ENCODE assay signal across 26 mouse cellular contexts in genomic region chr13:64077591-64077990, GRCm38 (mm10). TPM values are rescaled to one million over a fixed set of nuclear protein-coding genes. Genes with fewer than 3 reads are reported as not detected.
"Had no signal": no experiment of that assay in that cellular context is flagged by ENCODE, and none has a peak within 500 bp of the region (broad histone marks: within the 10 kb centered on the region; RNA-seq: fewer than 3 reads in every experiment).

No protein-coding gene starts in this region.

- DNase-seq: cerebellum, adult 8-10 months; cerebellum, adult 9-10 months; cerebellum, adult 9-11 months; cerebellum, postnatal 10 days; cerebellum, postnatal 14 days; cerebellum, postnatal 25 days; cerebellum, postnatal 36 days; embryo, embryonic 11 days; forebrain, postnatal 0 days; gastrocnemius, adult 2 months; gastrocnemius, postnatal 10 days; gastrocnemius, postnatal 14 days; gastrocnemius, postnatal 25 days; gastrocnemius, postnatal 36 days; heart, adult 11 months; heart, adult 18-20 months; heart, adult 2 months had no signal

- ATAC-seq: forebrain, embryonic 13.5 days; forebrain, embryonic 14.5 days; forebrain, embryonic 15.5 days; forebrain, embryonic 16.5 days; forebrain, postnatal 0 days had no signal

RNA-seq across cellular contexts. Expression of gene Hsd17b3, which starts 11.4 kb away (rescaled TPM):
- total RNA-seq: forebrain, postnatal 0 days; gastrocnemius, adult 18-20 months; gastrocnemius, adult 2 months; gastrocnemius, adult 8-10 months; gastrocnemius, postnatal 10 days; gastrocnemius, postnatal 14 days; gastrocnemius, postnatal 25 days; gastrocnemius, postnatal 36 days; gastrocnemius, postnatal 4 days; granulocyte monocyte progenitor cell, adult 5-6 weeks; heart, adult 18-20 months; heart, adult 2 months; heart, adult 8-10 months had no signal
